Mouse (Mus musculus): Measurements from ENCODE around the gene Zfp770. TPM values are rescaled to one million over a fixed set of nuclear protein-coding genes. Genes with fewer than 3 reads are reported as not detected.
A peak's percentile ranks its signal among the peaks of the same experiment; 100 is the strongest.
"Not testable (repeated sequence)": the region's sequence is repeated elsewhere in the genome, so short reads cannot be mapped to it uniquely, and the experiment has no call there.

Gene Zfp770
- total and polyA plus RNA-seq, 2 experiments from 2014 or later = 3.3 to 7.3 TPM

GRCm38 (mm10) chr2:114228672-114229071 is 27.4 kb upstream of the Zfp770 start:
- DNase-seq (ENCODE audit: low spot score) = no peak
- Histone ChIP-seq H3K4me2 (ENCODE audit: low read depth, low read length) (no peak overlapping the region), H3K27me3 (ENCODE audit: control insufficient read depth, insufficient read depth, low read length) (no peaks in the 10 kb centered on the region), H3K9ac (replicated peaks; ENCODE audit: low read depth, low read length) (no peak overlapping the region), H3K27ac (ENCODE audit: low read depth) (no peak overlapping the region), H3K4me3 (ENCODE audit: low read depth, low read length) (no peak overlapping the region), H3K4me1 (ENCODE audit: control insufficient read depth, insufficient read depth) (no peaks in the 10 kb centered on the region), H3K36me3 (replicated peaks; ENCODE audit: control insufficient read depth, insufficient read depth, low read length) (no peaks in the 10 kb centered on the region), H3K9me3 (replicated peaks; ENCODE audit: control insufficient read depth, low read length) (no peaks in the 10 kb centered on the region)
- TF ChIP-seq CTCF (IDR thresholded peaks at IDR 0.05; ENCODE audit: low read depth) (no peak), EP300 (IDR thresholded peaks at IDR 0.05; ENCODE audit: low read depth) (no peak)
- 71% methylated on average over 2 of the region's 2 CpGs for WGBS
- no peak for ATAC-seq (ENCODE audit: insufficient read depth, low read depth)

DNA sequence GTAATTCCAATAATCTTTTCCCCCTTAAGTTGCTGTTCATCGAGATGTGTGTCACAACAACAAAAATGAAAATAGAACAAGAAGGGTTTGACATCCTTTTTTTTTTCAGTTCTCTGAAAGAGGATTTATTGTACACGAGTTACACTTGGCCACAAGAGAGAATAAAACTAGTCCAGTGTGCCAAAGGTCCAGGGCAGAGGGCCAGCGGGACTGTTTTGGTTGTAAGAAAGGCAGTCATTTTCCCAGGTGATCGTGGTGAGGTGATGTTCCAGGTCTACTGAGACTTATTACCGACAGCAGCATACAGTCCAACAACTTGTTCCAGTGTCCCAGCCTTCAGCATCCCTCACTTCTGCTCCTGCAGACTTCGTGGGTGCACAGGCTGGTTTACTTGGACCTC is 3.8 kb upstream of the Zfp770 start:
- Histone ChIP-seq H3K4me3 (ENCODE audit: low read depth, low read length) (no peak overlapping the region), H3K4me1 (ENCODE audit: control insufficient read depth, insufficient read depth) (peaks cover 5% of the 10 kb centered on the region), H3K4me2 (ENCODE audit: low read depth, low read length) (no peak overlapping the region), H3K27me3 (ENCODE audit: control insufficient read depth, insufficient read depth, low read length) (no peaks in the 10 kb centered on the region), H3K9me3 (replicated peaks; ENCODE audit: control insufficient read depth, low read length) (no peaks in the 10 kb centered on the region), H3K36me3 (replicated peaks; ENCODE audit: control insufficient read depth, insufficient read depth, low read length) (no peaks in the 10 kb centered on the region), H3K9ac (replicated peaks; ENCODE audit: low read depth, low read length) (no peak overlapping the region), H3K27ac (ENCODE audit: low read depth) (no peak overlapping the region)
- WGBS = 54% methylated on average over 6 of the region's 6 CpGs
- DNase-seq (ENCODE audit: low spot score) (no peak), ATAC-seq (ENCODE audit: insufficient read depth, low read depth) (no peak)
- TF ChIP-seq EP300 (IDR thresholded peaks at IDR 0.05; ENCODE audit: low read depth) = no peak
- no peak for TF ChIP-seq CTCF (IDR thresholded peaks at IDR 0.05; ENCODE audit: low read depth)

DNA sequence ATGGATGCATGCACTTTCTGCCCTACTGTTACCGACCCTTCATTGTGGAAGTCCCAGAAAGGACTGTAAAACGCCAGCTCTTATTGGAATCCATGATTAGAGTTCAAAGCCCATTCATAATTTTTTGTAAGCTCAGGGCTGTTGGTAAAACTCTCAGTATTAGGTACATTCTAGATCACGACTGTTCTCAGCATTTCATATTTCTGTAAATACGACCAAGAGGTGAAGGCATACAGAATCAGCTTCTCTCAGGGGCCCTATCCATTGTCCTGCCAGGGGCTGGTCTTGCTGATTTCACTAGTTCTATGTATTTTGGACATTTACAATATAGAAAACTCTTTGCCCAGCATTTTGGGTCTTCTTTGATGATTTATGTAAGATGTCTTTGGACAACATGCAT is 305 bp upstream of the Zfp770 start:
- 25% methylated on average over 4 of the region's 4 CpGs for WGBS
- H3K4me2 ChIP-seq (ENCODE audit: low read depth, low read length) = peak overlapping the region; percentile 85
- H3K4me1 ChIP-seq (ENCODE audit: control insufficient read depth, insufficient read depth) = peaks cover 11% of the 10 kb centered on the region
- H3K9me3 ChIP-seq (replicated peaks; ENCODE audit: control insufficient read depth, low read length) = no peaks in the 10 kb centered on the region
- no peak overlapping the region for H3K27ac ChIP-seq (ENCODE audit: low read depth)
- no peak for DNase-seq (ENCODE audit: low spot score)
- peak overlapping the region; percentile 95 for H3K9ac ChIP-seq (replicated peaks; ENCODE audit: low read depth, low read length)
- H3K4me3 ChIP-seq (ENCODE audit: low read depth, low read length) = peak overlapping the region; percentile 80
- peaks cover 8% of the 10 kb centered on the region for H3K36me3 ChIP-seq (replicated peaks; ENCODE audit: control insufficient read depth, insufficient read depth, low read length)
- H3K27me3 ChIP-seq (ENCODE audit: control insufficient read depth, insufficient read depth, low read length) = no peaks in the 10 kb centered on the region
- TF ChIP-seq EP300 (IDR thresholded peaks at IDR 0.05; ENCODE audit: low read depth) (no peak), CTCF (IDR thresholded peaks at IDR 0.05; ENCODE audit: low read depth) (no peak)
- no peak for ATAC-seq (ENCODE audit: insufficient read depth, low read depth)

DNA sequence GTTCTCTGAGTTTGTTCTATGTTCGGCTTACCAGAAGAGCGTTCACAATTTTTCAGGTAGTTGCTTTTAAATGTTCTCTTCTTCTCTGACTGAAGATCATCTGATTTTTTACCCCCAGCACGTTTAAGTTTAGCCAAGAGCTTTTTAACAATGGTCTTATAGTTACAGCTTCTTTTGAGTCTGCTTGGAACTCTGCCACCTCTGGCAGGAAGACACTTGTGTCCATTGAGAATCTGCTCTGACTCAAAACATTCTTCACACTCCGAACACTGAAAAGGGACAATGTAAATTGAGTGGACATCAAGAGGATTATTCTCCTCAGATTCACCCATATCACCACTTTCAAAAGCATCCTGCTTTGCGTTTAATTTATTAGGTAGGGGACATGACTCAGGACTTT is 4.8 kb downstream of the Zfp770 start:
- Histone ChIP-seq H3K27me3 (ENCODE audit: control insufficient read depth, insufficient read depth, low read length) (no peaks in the 10 kb centered on the region), H3K27ac (ENCODE audit: low read depth) (no peak overlapping the region), H3K4me1 (ENCODE audit: control insufficient read depth, insufficient read depth) (peaks cover 11% of the 10 kb centered on the region), H3K9ac (replicated peaks; ENCODE audit: low read depth, low read length) (no peak overlapping the region), H3K4me2 (ENCODE audit: low read depth, low read length) (no peak overlapping the region), H3K36me3 (replicated peaks; ENCODE audit: control insufficient read depth, insufficient read depth, low read length) (peaks cover 24% of the 10 kb centered on the region), H3K4me3 (ENCODE audit: low read depth, low read length) (no peak overlapping the region), H3K9me3 (replicated peaks; ENCODE audit: control insufficient read depth, low read length) (no peaks in the 10 kb centered on the region)
- ATAC-seq (ENCODE audit: insufficient read depth, low read depth) (no peak), DNase-seq (ENCODE audit: low spot score) (no peak)
- 71% methylated on average over 5 of the region's 5 CpGs for WGBS
- TF ChIP-seq EP300 (IDR thresholded peaks at IDR 0.05; ENCODE audit: low read depth) = no peak
- TF ChIP-seq CTCF (IDR thresholded peaks at IDR 0.05; ENCODE audit: low read depth) = no peak

DNA sequence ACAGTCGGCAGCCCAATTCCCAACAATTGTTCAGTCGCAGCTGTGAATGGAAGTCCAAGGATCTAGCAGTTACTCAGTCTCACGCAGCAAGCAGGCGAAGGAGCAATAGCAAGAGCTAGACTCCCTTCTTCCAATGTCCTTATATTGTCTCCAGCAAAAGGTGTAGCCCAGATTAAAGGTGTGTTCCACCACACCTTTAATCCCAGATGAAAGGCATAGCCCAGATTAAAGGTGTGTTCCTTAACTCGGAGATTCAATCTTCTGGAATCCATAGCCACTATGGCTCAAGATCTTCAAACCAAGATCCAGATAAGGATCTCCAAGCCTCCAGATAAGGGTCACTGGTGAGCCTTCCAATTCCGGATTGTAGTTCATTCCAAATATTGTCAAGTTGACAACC is 14.3 kb downstream of the Zfp770 start, which contains the start of gene Aqr:
Gene Aqr, minus strand, starts transcription at position 101 of the 400 bp plus-strand sequence.
- H3K9ac ChIP-seq (replicated peaks; ENCODE audit: low read depth, low read length); H3K27me3 ChIP-seq (ENCODE audit: control insufficient read depth, insufficient read depth, low read length); H3K4me3 ChIP-seq (ENCODE audit: low read depth, low read length); ATAC-seq (ENCODE audit: insufficient read depth, low read depth); H3K4me1 ChIP-seq (ENCODE audit: control insufficient read depth, insufficient read depth); H3K9me3 ChIP-seq (replicated peaks; ENCODE audit: control insufficient read depth, low read length); H3K4me2 ChIP-seq (ENCODE audit: low read depth, low read length); H3K27ac ChIP-seq (ENCODE audit: low read depth); H3K36me3 ChIP-seq (replicated peaks; ENCODE audit: control insufficient read depth, insufficient read depth, low read length); DNase-seq (ENCODE audit: low spot score): not testable (repeated sequence)
- WGBS = 63% methylated on average over 1 of the region's 6 CpGs

All from heart, postnatal 0 days (tissue).